Mouse (Mus musculus) CH12F3 (cell line): ENCODE data around the gene Plpp2.

ENCODE experiments used
- in situ Hi-C: fragments of 300-500 bp; cut with MboI; formaldehyde crosslinking; loops from 2 replicates; pipeline ENCODE4 v1.14.3; 2020; ENCODE audit warnings: low sequenced_read_pairs

The Plpp2 gene

DNA sequence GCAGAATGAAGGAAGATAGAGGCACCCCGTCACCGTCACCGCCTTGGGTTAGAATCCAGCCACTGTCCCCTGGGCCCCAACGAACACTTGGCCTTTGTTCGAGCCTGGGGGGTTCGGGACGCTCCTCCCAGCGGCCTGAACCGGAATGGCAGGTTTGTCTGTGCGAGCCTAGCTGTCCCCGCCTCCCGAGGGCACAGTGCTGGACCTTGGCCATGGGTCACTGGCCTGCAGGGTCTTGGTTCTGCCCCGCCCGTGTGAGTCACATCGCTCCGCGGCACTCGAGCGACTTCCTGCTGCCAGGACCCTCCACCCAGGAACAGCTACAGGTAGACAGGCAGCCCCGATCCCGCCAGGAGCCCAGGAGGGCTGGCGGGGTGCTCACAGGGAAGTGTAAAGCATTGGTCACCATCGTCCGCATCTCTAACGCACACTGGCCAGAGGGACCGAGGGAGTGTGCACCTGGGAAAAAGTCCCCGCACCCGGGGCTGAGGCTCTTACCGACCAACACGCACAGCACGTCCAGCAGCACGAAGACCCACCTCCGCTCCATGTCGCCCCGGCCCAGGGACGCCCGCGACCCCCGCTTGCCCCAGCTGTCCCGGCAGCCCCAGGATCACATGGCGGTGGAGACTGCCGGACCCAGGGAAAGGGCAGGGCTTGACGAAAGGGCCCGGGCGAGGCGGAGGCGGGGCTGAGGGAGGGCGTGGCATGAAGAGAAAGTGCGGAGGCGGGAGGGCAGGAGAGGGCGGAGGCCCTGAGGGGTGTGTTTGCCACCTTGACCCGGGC is at the start of gene Plpp2:
Gene Plpp2, minus strand, starts transcription at position 671 of the 786 bp plus-strand sequence.
- in situ Hi-C loops: no loop called here

DNA sequence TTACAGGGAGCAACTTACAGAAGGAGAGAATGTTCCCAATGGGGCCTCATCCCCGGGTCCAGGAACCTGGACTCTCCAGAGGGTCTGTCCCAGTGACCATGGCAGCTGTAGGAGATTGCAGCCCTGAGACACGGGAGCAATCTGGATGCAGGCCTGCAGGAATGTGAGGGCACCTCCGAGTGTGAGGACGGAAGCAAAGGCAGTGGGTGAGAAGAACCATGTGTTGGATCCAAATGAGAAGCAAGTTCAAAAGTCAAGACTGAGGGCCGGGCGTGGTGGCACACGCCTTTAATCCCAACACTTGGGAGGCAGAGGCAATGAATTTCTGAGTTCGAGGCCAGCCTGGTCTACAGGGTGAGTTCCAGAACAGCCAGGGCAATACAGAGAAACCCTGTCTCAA is 47.9 kb upstream of the Plpp2 start:
- in situ Hi-C loops: no loop called here

DNA sequence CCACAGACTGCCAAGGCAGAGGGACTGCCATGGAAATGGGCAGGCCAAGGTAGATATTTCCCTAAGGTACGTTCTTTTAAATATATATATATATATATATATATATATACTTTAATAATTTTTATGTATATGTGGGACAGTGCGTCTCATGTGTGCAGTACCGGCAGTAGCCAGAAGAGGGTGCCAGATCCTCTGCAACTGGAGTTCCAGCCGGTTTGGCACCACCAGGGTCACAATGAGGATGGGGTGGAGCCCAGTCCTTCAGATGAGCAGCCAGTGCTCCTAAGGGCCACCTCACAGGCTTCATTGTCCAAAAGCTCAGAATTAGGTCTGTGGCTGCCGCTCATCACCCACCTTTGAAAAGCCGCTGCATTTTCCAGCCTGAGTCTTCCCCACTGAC is 47.2 kb upstream of the Plpp2 start:
- in situ Hi-C loops: no loop called here

DNA sequence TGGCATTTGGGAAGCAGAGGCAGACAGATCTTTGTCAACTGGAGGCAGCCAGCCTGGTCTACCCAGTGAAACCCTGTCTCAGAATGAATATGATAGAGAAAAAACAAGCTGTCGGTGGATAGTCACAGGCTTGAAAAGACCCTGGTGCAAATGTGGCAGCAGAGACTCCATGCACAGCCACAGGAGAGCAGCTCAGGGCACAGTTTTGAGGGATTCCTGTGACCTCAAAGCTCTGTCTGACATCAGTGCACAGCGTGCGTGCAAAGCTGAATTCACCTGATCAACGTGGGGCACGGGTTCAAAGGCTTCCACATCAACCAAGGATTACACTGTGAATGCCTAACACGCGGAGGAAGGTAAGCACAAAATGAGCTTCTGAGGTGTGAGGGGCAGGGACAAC is 46.8 kb upstream of the Plpp2 start:
- in situ Hi-C loops: no loop called here

DNA sequence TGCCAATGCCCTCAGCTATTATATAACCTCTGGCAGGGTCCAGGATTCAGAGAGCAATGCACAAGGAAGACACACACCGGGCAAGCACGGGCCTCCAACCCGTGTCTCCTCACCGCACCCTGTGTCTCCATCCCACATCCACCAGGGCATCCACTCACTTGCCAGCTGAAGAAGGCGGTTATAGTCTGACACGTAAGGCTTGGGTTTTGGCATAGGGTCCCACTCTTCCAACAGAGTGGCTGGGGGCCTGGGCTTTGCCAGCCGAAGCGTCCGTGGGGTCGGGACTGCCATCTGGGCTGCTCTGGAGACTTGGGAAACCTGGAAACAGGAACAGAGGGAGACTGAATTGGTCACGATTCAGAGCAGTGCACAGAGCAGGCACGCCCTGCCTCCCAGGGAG is 46.2 kb upstream of the Plpp2 start:
- in situ Hi-C loops: no loop called here

DNA sequence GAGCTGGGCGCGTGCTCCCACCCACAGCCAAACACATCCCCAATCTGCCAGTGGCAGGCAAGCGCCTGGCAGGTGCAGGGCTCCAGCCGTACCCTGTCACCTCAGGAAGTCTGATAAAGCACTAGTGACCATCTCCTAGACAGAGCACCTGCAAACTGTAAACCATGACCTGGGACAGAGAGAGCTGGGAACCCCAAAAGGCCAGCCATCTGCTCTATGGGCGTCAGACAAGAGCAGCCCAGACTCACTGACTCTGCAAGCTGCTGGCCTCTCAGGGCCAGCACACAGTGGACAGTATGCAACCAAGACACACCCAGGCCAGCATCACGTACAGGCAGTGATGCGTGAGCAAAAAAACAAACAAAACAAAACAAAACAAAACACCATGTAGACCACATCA is 45.3 kb upstream of the Plpp2 start:
- in situ Hi-C loops: no loop called here

DNA sequence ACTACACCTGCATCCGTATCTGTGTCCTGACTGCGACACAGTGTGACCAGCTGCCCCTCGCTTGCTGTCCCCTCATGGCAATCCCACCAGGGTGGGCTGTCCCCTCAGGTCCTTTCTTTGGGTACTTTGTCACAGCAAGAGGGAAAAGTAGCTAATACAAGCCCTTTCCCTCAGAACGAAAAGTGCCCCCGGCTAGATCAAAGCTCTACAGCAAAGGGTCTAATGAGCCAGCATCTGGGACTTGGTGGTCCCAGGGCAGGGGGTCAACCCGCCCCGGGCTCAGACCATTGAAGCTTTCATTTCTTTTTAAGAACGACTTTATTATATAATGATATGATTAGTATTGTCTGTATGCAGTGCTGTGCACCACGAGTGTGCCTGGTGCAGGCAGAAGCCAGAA is 44.7 kb upstream of the Plpp2 start:
- in situ Hi-C loops: no loop called here

DNA sequence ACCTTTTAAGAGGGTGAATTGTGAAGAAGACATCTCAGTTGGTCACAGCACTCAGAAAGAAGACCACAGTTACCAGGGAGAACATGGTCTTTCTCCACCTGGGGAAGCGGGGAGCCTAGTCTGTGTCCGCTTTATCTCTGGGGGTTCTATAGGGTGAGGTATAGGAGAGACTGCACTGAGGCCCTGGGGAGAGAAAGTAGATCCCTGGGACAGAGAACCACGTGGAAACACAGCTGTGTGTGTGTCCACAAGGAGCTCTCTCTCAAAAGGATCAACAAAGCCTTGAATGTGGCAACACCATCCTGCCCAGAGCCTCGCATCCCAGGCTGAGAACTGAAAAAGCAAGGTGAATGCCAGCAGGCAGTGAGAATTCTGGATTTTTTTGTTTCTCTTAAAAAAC is 43.8 kb upstream of the Plpp2 start:
- in situ Hi-C loops: no loop called here

DNA sequence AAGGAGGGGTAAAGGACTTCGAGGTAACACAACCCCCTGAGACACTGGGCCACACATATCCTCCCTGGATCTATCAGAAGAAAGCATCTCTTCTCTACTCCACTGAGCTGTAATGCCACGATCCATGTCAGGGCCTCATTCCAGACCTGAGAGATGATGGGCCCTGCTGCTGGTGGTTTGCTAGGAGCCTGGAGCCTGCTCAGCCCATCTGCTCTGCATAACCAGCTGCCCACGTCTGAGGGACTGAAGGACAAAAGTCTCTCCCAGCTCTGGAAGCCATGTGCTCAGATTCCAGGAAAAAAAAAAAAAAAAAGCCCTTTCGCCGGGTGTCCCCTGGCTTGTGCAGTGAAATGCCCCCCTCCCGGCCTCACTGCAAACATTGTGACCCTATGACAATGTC is 42.2 kb upstream of the Plpp2 start:
- in situ Hi-C loops: no loop called here

DNA sequence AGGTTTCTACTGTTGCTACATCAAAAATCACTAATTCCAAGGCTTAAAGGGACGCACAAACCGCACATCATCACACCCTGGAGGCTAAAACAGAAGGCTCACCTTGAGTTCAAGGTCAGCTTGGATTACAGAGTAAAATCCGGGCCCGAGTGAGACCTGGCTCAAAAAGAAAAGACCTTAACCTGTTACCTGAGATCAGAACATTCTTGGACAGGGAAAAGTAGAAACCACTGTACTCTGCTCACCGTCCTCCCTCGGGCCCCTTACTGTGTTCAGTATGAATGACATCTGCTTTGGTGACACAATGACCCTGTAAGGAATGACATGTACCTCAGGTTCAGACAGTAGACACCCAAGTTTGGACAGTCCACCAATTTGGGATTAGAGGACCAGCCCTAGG is 41.2 kb upstream of the Plpp2 start:
- in situ Hi-C loops: no loop called here

DNA sequence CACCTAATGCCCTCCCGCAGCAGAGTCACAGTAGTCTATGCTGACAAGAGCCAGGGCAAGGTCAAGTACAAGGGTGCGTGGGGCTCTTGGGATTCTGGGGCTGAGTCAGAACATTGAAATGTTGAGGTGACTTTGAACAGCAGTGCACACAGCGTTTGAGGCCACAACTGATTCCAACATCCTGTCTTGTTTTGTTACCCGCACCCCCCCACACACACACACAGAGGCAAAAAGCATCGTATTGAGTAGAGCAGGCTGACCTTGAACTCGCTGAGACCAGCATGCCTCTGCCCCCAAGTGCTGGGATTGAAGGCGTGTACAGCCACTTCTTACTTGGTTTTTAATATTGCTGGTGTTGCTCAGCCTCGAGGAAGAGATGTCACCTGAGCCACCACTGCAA is 40.8 kb upstream of the Plpp2 start:
- in situ Hi-C loops: no loop called here

DNA sequence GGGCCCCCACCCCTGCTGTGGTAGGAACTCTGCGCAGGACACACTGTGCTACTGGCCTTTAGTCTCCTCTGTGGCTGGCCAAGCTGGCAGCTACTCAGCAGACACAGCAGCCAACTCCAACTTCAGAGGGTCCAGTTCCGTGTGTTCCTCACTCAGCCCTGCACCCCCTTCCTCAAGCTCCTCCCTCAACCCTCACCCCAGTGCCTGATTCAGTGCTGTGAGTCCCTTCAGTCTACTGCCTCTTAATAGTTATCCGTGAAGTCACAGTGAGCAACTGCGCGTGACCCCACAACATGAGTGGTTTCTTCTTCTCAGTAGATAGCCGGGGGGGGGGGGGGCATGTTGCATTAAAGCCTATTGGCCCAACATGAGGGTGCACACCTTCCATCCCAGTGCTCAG is 40.0 kb upstream of the Plpp2 start:
- in situ Hi-C loops: no loop called here

DNA sequence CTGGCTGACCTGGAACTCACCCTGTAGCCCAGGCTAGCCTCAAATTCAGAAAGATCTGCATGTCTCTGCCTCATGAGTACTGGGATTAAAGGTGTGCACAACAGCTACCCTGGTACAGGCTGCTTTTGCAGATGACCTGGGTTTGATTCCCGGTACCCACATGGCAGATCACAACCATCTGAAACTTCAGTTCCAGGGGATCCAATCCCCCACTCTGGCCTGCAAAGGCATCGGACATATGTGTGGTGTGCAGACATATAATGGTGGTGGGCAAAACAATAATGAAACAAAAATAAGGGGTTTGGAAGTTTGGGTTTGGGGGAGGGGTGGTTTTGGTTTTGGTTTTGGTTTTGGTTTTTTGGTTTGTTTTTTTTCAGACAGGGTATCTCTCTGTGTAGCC is 37.7 kb upstream of the Plpp2 start:
- in situ Hi-C loops: no loop called here

DNA sequence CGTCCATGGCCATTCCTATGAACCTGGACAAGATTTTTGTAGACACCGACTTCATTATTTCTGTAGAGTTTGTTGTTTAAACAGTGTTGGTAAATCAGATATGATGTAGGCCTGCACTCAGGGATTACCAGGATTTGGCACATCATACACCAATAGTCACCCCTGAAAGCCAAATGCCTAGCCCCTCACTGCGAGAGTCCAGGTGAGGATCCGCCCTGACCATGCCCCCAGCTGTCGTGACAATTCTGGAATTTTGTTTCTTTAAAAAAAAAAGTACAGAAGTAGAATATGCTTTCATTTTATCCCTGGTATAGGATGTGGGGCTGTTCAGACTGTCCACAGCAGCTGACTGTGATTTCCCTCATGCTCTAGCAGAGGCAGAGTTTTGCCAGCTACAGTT is 36.3 kb upstream of the Plpp2 start:
- in situ Hi-C loops: no loop called here

DNA sequence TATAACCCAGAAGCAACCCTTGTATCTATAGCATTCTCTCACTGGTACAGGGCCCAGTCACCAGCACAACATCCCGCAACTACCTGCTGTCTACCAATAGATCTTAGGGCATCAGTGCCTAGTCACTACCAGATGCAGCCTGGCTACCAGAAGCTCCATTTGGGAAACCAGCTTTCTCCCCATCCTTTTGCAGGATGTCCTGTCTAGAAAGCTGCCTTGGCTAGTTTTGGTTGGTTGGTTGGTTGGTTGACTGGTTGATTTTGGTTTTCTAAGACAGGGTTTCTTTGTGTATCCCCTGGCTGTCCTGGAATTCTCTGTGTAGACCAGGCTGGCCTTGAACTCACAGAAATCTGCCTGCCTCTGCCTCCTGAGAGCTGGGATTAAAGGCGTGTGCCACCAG is 26.1 kb upstream of the Plpp2 start:
- in situ Hi-C loops: no loop called here

DNA sequence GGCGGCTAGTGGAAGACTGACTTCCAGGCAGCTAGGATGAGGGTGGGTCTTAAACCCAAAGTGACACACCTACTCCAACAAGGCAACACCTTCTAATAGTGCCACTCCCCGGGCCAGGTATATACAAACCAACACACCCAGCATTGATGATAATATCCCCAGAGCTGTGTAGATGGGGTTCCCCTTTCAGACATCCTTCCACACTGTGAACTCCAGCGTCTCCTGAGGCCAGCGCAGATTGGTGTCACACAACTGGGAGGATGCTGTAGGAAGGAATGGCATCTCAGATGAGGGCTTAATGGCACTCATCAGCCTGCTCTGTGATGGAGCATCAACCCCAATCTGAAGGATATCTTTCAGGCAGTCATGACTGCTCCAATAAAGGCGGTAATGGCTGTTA is 23.9 kb upstream of the Plpp2 start:
- in situ Hi-C loops: no loop called here

DNA sequence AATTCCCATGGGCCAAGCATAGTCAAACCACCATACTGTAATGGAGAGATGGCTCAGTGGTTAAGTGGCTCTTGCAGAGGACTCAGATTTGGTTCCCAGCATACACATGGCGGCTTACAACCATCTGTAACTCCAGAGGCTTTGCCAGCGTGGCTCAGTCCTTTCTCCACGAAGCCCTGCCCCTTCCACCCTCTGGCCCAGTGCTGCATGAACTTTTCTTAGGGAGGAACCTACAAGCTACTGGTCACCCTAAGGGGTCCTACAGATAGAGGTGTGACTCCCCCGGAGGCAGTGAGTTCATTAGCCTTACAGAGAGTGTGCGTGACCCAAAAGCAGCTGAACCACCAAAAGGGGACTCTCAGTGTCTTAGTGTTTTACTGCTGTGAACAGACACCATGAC is 23.4 kb upstream of the Plpp2 start:
- in situ Hi-C loops: no loop called here

DNA sequence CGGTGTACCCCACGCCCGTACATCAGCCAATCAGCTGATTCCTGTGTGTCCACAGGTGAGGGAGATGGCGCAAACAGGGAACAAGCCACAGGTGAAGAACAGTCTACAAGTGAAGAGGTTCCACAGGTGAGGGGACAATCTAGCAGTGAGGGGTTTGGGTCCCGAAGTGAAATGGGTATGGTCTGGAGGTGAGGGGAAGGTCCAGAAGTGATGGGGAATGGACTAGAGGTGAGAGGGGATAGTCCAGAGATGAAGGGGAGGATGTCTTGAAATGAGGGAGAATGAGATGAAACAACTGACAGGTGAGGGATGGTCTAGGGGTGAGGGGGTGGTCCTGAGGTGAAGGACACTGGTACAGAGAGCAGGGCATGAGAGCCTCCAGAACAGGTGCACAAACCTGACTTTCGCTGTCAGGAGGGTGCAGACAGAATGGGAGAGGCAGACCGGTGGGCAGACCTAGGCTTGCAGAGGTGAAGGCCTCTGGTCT is 21.7 kb upstream of the Plpp2 start:
- in situ Hi-C loops: no loop called here

DNA sequence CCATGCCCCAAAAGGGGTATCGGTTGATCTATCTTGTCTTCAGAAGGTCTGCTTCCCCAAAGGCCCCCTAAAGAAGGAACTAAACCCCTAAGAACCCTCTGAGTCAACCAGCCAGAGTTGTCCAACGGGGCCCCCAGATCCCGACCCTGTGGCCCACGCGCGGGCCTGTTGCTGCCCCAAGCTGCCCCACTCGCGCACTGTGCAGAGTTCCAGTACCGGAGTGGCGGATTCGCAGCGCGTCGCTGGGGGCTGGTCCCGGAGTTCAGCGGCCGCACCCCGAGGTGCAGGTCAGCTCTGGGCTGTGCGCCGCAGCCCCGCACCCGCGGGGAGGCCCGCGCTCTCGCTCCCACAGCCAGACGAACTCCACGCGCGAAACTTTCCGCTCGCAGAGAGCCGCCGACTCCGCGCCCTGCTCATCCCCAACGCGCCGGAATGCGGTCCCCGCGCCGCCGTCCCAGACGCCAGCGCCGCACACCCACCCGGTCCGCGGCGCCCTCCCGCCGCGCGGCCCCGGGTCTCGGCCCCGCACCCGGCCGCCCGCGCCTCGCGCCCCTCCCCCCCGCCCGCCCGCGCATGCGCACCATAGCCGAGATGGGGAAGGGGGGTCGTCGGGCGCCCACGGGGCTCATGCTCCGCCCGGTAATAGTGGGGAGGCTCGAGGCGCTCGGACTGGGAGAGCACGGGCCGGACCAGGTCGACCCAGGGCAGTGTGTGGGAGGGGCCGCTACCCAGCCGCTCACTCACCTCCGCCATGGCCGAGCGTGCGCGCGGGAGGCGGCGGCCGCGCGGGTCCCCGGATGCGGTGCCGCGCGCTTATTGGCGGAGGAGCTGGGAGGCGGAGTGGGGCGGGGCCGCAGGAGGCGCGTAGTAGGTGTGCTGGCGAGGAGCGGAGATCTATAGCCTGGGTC is 21.0 kb upstream of the Plpp2 start, which contains the start of gene Mier2:
Gene Mier2, minus strand, starts transcription at position 870 of the 908 bp plus-strand sequence.
- in situ Hi-C loops: no loop called here

DNA sequence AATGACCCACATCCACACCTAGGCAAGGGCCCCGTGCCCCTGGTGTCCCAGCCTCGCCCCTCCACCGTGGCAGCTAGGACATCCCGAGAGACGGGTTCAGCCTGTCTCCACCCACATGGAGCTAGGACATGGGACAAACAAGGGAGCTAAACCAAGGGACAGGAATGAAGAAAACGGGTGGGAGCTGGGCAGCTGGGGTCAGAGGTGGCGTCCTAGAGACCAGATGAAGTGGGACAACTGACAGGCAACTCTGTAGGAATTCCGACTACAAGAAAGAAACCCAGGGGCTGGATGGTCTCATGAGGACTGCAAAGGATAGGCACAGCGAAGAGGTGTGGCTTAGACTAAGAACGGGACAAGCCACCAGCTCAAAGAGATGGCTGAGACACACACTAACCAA is 20.1 kb upstream of the Plpp2 start:
- in situ Hi-C loops: no loop called here

DNA sequence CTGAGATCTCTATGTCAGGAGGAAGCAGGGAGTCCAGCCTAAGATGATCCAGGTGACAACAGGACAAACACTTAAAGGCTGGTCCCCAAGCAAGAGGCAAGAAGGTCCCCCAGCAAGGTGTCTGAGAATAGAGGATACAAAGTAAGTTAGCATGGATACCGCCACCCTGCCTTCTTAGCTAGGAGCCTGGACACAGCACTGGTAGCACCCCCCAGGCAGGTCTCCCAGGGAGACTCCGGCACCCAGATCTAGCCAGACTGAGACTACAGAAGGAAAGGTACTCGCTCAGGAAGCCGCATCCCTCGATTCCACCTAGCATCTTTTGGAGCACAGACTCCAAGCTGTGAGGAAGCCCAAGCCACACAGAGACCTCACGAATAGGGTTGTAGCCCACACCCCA is 19.6 kb upstream of the Plpp2 start:
- in situ Hi-C loops: no loop called here

DNA sequence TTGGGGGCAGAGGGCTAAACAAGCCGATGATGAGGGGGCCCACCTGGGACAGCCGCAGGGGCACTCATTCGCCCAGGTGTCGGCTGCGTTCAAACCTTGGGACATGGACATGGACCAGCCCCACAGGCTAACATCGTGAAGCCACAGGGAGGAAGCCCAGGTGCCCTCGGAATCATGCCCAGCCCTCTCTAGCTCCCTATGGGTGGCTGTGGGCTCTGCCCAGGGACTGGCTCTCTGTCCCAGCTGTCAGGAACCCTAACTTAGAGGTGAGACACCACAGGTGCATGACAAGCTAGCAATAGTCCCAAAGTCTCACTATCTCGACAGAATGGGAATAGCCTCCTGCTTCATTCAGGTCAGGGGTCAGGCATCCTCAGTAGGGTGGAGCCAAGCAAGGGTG is 18.9 kb upstream of the Plpp2 start:
- in situ Hi-C loops: no loop called here
